Mouse (Mus musculus) frontal cortex, postnatal 36 days (tissue): ENCODE results near the gene Dnajb2.

Experiments used
- DNase-seq, 2 experiments: peaks; one replicate each; pipeline ENCODE4 v3.0.0; 2022; ENCODE audit warnings: low spot score in 2 of 2

Gene Dnajb2

DNA sequence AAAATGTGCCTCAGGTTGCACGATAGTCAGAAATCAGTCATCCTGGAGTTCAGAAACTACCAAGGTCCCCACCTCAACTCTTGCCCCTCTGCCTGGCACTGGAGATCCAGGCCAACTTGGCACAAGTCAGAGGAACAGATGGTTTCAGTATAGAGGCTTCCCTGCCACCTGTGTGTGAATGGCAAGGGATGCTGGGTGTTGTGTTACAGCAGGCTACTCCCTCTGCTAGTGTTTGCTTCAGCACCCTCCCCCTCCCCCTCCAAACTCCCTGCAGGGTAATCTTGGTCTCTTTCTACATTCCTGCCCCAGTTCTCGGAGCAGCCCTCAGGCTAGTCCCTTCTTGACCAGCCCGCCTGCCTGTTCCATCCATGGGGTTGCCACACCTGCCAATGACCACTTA lies 14.3 kb downstream of the Dnajb2 start:
- no peak for DNase-seq

DNA sequence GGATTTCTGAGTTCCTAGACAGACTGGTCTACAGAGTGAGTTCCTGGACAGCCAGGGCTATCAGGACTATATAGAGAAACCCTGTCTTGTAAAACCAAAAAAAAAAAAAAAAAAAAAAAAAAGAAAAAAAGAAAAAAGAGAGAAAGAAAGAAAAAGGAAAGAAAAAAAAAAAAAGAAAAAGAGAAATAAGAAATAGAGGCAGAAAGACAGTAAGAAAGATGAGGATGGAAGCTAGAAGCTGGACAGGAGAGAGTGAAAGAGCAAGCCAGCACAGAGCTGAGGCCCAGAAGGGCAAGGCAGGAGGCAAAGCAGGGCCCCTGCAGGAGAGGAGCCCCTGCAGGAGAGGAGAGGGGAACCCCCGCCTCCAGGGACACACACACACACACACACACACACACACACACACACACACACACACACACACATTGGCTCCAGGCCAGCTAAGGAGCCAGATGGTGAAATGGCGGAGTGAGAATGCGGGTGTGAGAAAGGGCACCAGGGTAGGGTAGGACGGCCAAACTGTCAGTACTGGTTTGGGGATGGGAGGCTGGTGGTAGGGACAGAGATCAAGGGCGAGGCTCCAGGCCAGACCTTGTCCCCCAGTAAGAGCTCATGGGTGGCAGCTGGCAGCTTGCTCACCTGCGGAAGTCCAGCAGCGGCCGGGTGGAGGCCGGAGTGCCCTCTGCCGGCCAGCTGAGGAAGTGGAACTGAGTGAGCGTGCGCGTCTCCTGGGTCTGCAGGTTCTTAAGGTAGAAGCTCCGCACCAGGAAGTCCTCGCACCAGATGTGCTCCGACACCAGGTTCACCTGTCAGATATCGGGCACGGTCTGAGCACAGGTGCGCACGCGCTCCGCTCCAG lies 15.1 kb downstream of the Dnajb2 start:
- peak; percentile 74 to 78 for DNase-seq

DNA sequence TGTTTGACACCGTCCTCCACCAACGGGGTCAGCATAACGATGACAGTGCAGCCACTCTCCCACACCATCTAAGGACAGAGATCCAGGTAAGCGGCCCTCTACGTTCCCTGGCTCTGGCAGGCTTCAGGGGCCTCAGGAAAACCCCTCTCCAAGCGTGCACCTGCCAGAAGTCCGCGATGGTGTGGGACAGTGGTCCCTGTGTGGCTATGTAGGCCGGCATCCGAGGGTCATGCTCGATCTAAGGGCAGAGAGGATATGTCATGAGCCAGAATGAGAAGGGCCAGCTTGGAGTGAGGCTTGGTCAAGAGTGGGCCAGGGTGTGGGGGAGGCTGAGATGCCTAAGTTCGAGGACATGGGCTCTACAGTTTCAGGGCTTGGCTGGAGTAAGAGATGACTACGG lies 16.1 kb downstream of the Dnajb2 start:
- DNase-seq = no peak

DNA sequence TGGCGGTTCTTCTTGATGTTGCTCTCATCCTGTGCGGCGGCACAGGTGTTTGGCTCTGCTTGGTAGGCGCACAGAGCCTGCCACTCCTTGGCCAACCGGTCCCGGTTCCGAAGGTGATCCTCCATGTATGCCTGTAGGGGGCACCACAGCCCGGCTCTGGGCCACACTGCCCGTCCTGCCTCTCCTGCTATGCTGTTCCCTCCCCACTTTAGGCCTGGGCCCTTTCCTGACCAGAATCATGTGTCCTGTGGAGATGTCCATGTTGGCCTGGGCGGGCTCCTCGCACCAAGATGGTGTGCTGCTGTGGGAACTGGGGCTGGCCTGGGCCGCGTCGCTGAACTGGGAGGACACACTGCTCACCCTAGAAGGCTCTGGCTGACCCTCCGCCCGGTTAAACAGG lies 16.8 kb downstream of the Dnajb2 start:
- no peak for DNase-seq

DNA sequence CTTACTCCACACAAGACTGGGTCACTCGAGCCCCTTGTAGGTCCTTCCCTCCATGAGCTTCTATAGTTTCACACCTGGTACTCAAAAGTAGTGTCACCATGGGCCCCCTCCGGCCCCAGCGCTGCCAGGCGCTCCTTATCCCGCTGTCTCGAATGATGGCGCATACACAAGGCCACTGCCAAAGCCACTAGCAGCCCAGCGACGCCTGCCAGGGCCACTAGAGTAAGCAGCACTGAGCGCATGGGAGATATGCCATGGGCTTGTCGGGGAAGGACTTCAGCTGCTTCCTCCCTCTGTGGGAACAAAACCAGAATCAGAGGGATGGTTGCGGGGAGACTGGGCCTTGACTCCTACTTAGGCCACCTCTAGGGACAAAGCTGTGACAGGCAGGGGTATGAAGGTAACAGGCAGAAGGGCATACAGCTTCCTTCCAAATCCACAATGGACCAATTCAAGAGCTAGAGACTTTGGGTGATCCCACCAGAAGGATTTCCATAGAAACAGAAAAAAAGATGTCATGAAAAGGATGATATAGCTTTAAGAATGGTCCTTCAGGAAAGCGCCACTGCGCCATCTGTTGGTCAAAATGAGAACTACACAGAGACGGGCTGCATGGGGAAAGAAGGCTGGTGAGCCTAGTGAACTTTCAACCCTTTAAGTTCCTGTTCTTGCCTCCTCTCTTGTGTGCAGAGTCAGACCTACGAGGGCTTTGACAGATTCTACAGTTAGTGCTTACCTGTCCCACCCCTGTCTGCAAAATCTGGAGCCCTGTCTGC lies 17.8 kb downstream of the Dnajb2 start:
- peak; percentile 84 to 93 for DNase-seq

DNA sequence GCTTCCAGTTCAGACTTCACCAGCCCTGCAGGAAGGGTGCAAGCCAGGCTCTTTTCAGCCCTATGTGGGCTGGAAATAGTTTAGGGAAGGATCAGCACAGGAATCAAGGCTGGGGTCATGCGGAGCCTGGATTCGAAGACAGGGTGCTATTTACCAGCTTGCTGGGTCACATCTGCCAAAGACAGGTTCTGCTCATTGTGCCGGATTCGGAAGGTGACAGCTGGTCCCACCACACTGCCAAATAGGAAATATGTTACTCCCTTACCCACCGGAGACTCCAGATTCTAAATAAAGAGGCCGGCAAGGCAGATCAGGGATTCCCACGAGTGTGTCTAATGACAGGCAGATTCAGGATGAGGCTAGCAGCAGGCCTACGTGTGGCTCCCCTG lies 18.4 kb downstream of the Dnajb2 start:
- DNase-seq = no peak

DNA sequence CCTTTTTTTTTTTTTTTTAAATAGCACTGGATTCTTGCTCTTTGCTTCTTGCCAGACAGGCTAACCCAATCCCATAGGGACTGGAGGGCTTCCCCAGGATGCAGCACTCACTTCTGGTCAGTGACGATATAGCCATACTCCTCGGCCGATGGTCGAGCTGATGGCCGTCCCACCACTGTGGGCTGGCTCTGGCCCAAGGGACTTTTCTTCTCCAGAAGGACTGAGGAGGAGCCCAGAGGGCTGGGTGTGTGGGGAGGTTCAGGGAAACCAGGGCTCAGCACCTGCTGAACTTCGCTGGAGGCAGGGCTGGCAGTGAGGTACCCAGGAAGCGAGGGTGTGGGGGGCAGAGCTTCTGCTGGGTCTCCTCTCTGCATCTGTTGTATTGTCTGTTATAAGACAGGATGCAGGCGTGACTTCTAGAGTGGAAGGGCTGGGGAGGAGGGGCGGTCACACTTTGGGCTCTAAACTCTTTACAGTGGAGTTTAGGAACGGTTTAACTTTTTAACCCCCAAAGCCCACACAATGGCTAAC lies 19.4 kb downstream of the Dnajb2 start:
- no peak for DNase-seq

DNA sequence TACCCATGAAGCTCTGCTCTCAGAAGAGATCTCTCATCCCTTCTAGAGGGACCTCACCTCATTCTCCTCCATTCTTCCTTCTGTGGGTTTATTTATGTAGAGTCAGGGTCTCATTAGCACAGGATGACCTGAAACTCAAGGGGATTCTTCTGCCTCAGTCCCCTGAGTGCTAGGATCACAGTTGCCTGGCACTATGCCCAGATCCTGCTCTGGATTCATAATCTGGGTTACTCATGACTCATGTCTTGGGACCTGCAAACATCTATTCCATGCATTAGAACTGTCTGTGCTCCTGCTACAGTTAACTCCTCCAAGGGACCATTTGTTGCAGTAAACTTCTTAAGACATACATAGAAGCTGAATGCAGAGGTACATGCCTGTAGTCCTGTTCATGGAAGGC lies 25.1 kb downstream of the Dnajb2 start:
- DNase-seq = no peak

DNA sequence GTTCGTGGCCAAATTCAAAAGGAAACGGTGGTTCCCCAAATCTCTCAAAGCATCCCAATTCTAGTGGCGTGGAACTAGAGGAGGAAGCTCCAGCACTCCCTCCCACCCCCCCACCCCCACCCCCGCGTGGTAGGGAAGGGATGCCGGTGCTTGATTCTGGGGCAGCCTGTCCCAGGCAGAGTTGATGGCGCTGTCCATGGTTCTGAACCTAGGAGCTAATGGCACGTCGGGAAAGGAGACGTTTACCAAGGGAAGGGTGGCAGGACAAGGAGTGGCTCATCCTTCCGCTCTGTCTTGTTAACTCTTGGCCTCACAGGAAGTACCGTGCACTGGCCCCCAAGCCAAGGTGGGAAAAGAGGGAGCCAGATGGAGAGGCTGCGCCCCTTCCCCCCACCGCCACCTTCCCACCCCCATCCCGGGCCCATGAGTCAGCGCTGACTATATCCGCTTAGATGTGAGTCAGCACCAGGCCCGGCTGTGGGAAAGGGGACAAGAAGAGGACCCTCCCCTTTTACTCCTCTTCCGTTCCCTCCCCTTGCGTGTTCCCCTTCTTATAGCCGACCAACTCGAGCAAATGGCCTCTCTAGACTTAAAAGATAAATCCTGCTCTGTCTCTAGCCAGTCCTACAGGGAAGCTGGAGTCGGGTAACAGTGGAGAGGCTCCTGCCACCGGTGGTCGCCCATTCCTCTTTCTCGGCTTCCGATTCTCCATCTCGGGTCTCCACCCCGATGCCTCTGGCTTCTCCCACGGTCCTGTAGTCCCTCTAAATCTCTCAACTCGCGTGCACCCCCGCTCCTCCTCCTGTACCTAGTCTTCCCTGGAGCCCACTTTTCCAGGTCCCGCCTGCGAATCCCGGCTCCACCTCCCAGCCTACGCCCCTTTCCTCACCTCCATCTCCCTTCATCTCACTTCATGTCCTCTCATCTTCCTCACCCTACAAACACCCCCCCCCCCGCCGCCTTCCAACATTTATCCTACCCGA lies 27.1 kb downstream of the Dnajb2 start:
- peak in 1 of 2 experiments; percentile 71 for DNase-seq

DNA sequence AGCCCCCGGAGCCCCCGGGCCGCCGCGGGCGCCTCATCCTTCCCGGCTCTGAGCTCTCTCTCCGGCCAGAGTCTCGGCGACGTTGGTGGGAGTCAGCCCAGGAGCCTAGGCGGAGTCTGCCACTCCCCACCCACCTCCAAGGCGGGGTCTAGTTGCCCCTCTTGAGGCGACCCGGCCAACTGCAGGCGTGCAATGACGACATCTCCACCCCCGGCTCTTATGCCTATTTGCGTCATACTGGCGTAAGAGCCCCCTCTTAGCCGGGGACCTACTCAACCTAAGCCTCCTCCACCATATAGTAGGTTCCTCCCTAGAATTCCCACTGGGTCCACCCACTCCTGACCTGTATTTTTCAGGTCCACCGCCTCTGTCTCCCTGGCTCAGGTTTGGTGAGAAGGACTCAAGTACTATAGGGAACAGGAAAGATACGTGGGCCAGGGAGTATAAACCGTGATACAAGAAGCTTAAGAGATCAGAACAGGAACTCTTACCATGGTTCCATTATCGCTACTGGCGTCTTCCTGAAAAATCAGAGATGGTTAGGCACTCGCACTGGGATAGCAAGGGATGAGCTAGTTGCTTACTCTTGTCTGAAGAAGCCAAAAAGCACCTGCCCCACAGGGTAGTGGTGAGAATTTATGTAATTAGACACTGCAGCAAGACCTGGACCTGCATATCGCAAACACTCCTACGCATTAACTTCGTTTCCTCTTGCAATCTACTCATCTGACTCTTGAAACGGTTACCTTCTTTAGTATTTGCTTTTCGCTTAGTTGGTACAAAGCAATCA lies 28.1 kb downstream of the Dnajb2 start, which contains the start of gene Ptprn:
Gene Ptprn, minus strand, starts transcription at position 412 of the 790 bp plus-strand sequence.
- peak; percentile 83 to 85 for DNase-seq

DNA sequence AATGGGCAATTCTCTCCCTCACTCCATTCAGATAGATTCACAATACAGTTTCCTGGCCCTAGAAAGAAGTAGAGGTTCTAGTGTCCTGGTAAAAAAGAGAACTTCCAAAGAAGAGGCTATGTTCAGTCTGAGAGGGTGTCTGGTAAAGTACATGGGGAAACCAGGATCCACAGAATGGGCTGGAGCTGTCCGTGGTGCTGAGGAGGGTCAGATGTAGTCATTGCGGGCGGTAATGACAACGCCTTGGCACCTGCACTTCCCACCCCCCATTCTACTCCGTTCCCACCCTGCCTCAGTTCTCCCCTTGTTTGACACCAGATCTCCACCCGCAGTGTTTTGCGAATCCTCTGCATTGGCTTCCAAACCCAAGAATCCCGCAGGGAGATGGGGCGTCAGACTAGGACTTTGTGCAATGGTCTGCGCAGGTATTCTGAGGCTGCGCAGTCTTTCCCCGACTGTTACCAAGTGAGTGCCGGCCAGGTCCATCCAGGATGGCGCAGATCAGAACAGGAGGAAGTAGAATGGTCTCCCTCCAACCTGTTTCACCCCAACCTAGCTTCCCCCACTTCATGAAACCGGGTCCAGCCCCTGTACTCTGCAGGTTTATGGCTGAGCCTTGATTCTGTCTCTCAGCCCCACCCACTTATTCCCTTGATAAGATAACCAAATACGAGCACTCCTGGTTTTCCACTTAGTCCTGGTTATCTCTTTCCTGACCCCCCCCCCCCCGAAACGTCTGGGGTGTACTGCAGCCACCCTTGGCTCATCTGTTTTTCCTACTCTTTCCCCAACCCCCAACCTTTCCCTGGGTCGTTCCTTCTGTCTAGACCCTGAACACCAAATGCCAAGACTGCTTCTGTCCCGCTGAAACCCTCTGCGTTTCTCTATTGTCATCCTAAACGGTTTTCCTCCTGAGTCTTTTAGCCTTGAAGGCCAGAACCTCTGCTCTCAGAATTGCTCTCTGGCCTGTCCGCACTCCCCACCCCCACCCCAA lies 41.3 kb downstream of the Dnajb2 start:
- no peak for DNase-seq

DNA sequence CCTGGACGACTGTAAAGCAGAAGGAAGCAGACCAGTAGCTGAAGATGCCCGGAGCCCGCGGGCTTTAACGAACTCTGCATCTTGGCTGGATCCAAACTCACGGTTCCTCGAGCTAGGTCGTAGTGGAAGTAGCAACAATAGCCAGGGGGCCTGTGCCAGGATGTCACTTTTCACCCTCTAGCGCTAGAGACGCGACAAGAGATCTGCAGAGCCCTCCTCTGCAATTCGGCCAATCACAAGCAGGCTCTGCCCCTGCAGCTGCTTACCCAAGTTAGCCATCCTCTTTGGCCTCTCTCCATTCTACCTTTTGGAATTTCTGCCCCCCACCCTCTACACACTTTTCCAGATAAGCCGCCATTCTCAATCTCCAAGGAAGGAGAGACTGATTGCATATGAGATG lies 42.0 kb downstream of the Dnajb2 start, which contains the start of gene Resp18:
Gene Resp18, minus strand, starts transcription at position 188 of the 400 bp plus-strand sequence.
- no peak for DNase-seq

DNA sequence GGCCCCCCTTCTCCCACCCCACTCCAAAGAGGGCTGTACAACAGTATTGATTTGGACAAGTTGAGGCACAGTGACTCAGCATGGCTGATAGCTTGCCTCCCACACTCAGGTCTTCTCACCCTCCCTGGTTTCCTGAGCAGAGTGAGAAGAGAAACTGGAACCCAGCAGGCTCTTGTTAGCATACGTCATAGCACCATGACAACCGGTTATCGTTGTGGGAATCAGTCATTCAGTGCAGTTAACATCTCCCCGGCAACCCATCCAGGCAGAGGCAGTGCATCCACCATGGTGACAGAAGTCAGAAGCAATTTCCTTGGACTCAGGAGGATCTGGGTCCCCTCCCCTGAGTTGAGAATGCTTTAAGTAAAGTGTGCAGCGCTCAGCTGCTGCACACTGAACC lies 46.8 kb downstream of the Dnajb2 start:
- DNase-seq = peak in 1 of 2 experiments; percentile 41

DNA sequence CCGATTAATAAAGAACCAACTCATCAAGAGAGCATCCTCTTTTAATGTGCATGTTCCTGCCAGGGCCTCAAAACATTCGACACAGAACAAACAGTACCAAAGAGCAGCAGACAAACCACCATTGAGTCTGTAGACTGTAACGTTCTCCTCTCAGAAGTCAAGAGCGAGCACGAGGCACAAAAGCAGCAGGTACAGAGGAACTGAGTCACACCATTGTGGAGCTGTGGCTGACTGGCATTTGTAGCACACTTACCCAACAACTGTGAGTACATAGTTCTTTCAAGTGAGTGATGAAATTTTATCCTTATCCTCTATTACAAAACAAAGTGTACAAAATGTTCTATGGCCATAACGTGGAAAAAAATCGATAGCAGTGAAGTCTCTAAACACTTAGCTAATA lies 48.7 kb downstream of the Dnajb2 start:
- no peak for DNase-seq

DNA sequence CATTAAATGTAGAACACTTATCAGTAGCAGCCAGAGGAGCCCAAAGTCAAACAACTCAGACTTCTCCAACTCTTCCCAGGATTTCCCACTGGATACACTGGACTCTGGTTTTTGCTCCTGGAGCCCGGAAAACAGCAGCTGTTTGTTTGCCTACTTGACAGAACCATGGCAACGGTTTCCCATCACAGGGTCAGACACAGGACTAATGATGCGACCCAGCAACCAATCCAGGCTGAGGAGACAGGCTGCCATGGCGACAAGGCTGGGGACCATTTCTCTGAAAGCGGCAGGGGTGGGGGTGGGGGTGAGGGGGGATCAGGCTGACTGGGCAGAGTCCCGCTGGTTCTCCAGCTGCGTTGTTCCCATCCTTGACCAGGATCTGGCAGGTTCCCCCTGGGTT lies 53.2 kb downstream of the Dnajb2 start:
- DNase-seq = no peak

DNA sequence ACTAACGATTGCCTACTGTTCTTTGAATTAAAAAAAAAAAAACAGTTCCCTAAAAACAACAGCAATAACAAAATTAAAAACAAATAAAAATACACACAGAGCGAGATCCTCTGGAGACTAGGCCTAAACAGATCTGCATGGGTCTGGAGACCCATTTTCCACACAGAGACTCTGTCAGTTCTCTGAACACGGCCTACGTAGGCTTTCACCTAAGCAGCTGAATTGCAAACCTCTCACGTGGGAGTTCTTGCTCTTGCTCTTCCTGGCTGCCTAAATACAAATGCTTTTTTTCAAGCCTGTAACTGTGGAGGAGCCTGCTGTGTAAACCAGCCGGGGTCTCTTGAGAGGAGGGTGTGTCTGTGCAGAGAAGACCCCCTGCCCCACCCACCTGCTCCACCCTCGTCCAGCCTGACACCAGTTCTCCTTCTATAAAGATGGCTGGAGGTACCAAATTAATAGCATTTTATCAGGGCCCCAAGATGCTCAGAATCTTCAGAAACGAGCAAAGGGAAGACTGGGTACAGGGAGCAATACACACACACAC lies 53.8 kb downstream of the Dnajb2 start:
- DNase-seq = no peak

DNA sequence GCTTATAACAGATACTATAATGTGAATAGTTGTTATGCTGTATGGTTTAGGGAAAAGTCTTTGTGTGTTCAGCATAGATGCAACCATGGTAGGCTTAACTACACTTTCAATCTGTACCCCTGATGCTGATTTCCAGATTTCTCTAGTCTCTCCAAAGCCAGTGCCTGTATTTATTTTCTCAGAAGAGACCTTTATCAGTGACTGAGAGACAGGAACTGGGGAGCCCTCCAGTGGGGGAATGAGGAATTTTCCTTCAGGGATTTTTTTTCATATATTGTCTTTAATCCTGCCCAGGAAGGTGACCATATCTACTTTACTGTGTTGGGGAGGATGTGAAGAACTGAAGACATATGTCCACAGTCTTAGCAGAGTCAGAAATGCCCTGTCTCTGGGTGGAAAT lies 54.4 kb downstream of the Dnajb2 start:
- DNase-seq = peak in 1 of 2 experiments; percentile 86

DNA sequence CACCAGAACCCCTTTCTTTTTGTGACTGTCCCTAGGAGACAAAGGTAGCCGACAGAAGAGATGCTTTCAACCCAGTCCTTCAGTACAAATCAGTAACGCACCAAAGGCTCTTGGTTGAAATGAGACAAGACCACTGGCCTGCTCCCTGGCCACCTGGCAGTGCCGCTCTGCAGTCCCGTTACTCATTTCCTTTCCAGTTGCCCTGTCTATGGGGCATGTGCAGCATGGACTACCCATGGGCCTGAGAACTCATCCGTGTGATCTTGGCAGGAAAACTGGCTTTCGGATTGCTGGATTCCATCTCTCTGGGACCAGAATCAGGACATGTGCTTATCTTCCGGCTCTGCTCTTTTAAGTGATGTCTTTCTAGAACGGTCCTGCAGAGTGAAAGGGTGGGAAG lies 55.1 kb downstream of the Dnajb2 start:
- no peak for DNase-seq
